Mouse (Mus musculus) forebrain, embryonic 11.5 days (tissue): ENCODE measurements around the gene Kank4. TPM values are rescaled to one million over a fixed set of nuclear protein-coding genes. Genes with fewer than 3 reads are reported as not detected.

Experiments used
- ATAC-seq: fragments of 200-750 bp; cut with Nextera tagmentation; replicated peaks from 2 replicates; pipeline ENCODE4 v1.8.0; 2017; ENCODE audit warnings: moderate TSS enrichment; ENCODE audit not compliant: low FRiP score
- DNase-seq: peaks from one replicate; pipeline ENCODE4 v3.0.0-alpha.2; 2017; ENCODE audit warnings: low spot score
- H3K27ac ChIP-seq: fragments of 300-500 bp; sonication (generic); 2 replicates; pipeline ENCODE4 v1.5.1; 2014; ENCODE audit warnings: low read depth, low read length
- H3K27me3 ChIP-seq: fragments of 300-500 bp; sonication (generic); 2 replicates; pipeline ENCODE4 v1.6.1; 2014; ENCODE audit warnings: mild to moderate bottlenecking, low read length, mixed read lengths; ENCODE audit not compliant: control insufficient read depth, insufficient read depth
- H3K36me3 ChIP-seq: fragments of 300-500 bp; sonication (generic); 2 replicates; pipeline ENCODE4 v1.6.1; 2014; ENCODE audit warnings: mild to moderate bottlenecking, low read length, moderate library complexity, mixed read lengths; ENCODE audit not compliant: control insufficient read depth, insufficient read depth
- H3K4me1 ChIP-seq: fragments of 300-500 bp; sonication (generic); replicated peaks from 2 replicates; pipeline ENCODE4 v1.6.1; 2014; ENCODE audit warnings: low read length, mixed read lengths; ENCODE audit not compliant: control insufficient read depth, insufficient read depth
- H3K4me2 ChIP-seq: fragments of 300-500 bp; sonication (generic); 2 replicates; pipeline ENCODE4 v1.6.1; 2014; ENCODE audit warnings: low read depth, mild to moderate bottlenecking, low read length, moderate library complexity, mixed read lengths; ENCODE audit not compliant: severe bottlenecking
- H3K4me3 ChIP-seq: fragments of 300-500 bp; sonication (generic); 2 replicates; pipeline ENCODE4 v1.5.1; 2014; ENCODE audit warnings: low read depth, low read length
- H3K9ac ChIP-seq: fragments of 300-500 bp; sonication (generic); 2 replicates; pipeline ENCODE4 v1.6.1; 2014; ENCODE audit warnings: low read length
- H3K9me3 ChIP-seq: fragments of 300-500 bp; sonication (generic); 2 replicates; pipeline ENCODE4 v1.6.1; 2016; ENCODE audit warnings: low read length, mixed read lengths; ENCODE audit not compliant: control insufficient read depth
- WGBS: fragments of 180-500 bp; shearing (Covaris S2); extraction: QIAGEN DNeasy Blood & Tissue Kit; methylation state at CpG from one replicate; pipeline ENCODE4 v1.1.7; 2014; 5-methylcytosine and 5-hydroxymethylcytosine counted together
- polyA plus RNA-seq: library from polyadenylated mRNA; unstranded; fragments of >200 nt; fragmentation: Nextera tagmentation; extraction: Ambion mirVana; gene quantifications from 2 replicates; pipeline ENCODE4 v1.2.1, GENCODE M21; 2014

Gene Kank4
- polyA plus RNA-seq, 1 experiment from 2014 or later: 1.1 TPM

- H3K36me3 ChIP-seq: no peaks in the 10 kb centered on the region
- no peak overlapping the region for H3K4me3 ChIP-seq
- no peak overlapping the region for H3K27ac ChIP-seq
- WGBS: 73% methylated on average over 3 of the region's 3 CpGs
- H3K9me3 ChIP-seq: no peaks in the 10 kb centered on the region
- ATAC-seq (no peak), DNase-seq (no peak)
- H3K4me2 ChIP-seq: no peak overlapping the region
- H3K27me3 ChIP-seq: no peaks in the 10 kb centered on the region
- H3K4me1 ChIP-seq: no peaks in the 10 kb centered on the region
- H3K9ac ChIP-seq: no peak overlapping the region
These were observed 74.0 kb downstream of the Kank4 start for GRCm38 (mm10) chr4:98743209-98743905.

GRCm38 (mm10) chr4:98739753-98740152 is 77.6 kb downstream of the Kank4 start:
- Histone ChIP-seq H3K9me3 (no peaks in the 10 kb centered on the region), H3K27me3 (no peaks in the 10 kb centered on the region), H3K4me2 (no peak overlapping the region), H3K4me1 (no peaks in the 10 kb centered on the region), H3K27ac (no peak overlapping the region), H3K4me3 (no peak overlapping the region), H3K36me3 (no peaks in the 10 kb centered on the region), H3K9ac (no peak overlapping the region)
- DNase-seq (no peak), ATAC-seq (no peak)
- WGBS: 50% methylated on average over 2 of the region's 2 CpGs

- Histone ChIP-seq H3K27me3 (peaks cover 2% of the 10 kb centered on the region; the same call in 1 of the 2 replicates), H3K4me3 (no peak overlapping the region), H3K4me1 (no peaks in the 10 kb centered on the region), H3K4me2 (no peak overlapping the region), H3K9me3 (no peaks in the 10 kb centered on the region), H3K27ac (no peak overlapping the region), H3K36me3 (no peaks in the 10 kb centered on the region), H3K9ac (no peak overlapping the region)
- DNase-seq (no peak), ATAC-seq (no peak)
- 91% methylated on average over 16 of the region's 16 CpGs for WGBS
These were observed 83.7 kb downstream of the Kank4 start for GRCm38 (mm10) chr4:98733660-98734059.

- whole genome bisulfite sequencing: 64% methylated on average over 7 of the region's 7 CpGs
- Histone ChIP-seq H3K4me3 (no peak overlapping the region), H3K4me1 (peaks cover 3% of the 10 kb centered on the region; the same call in 1 of the 2 replicates), H3K36me3 (no peaks in the 10 kb centered on the region), H3K27me3 (peaks cover 28% of the 10 kb centered on the region), H3K4me2 (no peak overlapping the region), H3K27ac (no peak overlapping the region), H3K9me3 (no peaks in the 10 kb centered on the region), H3K9ac (no peak overlapping the region)
- no peak for DNase-seq
- no peak for ATAC-seq
These were observed 88.6 kb downstream of the Kank4 start for GRCm38 (mm10) chr4:98728716-98729115.

GRCm38 (mm10) chr4:98727959-98728347 is 89.4 kb downstream of the Kank4 start:
- DNase-seq (no peak), ATAC-seq (no peak)
- Histone ChIP-seq H3K4me2 (peak overlapping the region; percentile 20; the same call in 1 of the 2 replicates), H3K4me3 (no peak overlapping the region), H3K9ac (no peak overlapping the region), H3K4me1 (peaks cover 3% of the 10 kb centered on the region; the same call in 1 of the 2 replicates), H3K27me3 (peaks cover 28% of the 10 kb centered on the region), H3K27ac (no peak overlapping the region), H3K36me3 (no peaks in the 10 kb centered on the region), H3K9me3 (no peaks in the 10 kb centered on the region)
- WGBS: 1% methylated on average over 10 of the region's 10 CpGs

- Histone ChIP-seq H3K27ac (no peak overlapping the region), H3K9ac (0 out of 2 replicates have a peak overlapping the region, but pooled peaks have one; percentile 13), H3K9me3 (no peaks in the 10 kb centered on the region), H3K4me3 (peak overlapping the region; percentile 22), H3K36me3 (no peaks in the 10 kb centered on the region), H3K27me3 (peaks cover 28% of the 10 kb centered on the region), H3K4me1 (peaks cover 3% of the 10 kb centered on the region; the same call in 1 of the 2 replicates), H3K4me2 (peak overlapping the region; percentile 61)
- ATAC-seq (no peak), DNase-seq (no peak)
- WGBS: 4% methylated on average over 21 of the region's 21 CpGs
These were observed 89.9 kb downstream of the Kank4 start for GRCm38 (mm10) chr4:98727295-98727958.

- Histone ChIP-seq H3K36me3 (no peaks in the 10 kb centered on the region), H3K9ac (peak within 1 kb of the TSS; percentile 13; the same call in 1 of the 2 replicates), H3K27me3 (peaks cover 28% of the 10 kb centered on the region), H3K4me1 (peaks cover 3% of the 10 kb centered on the region; the same call in 1 of the 2 replicates), H3K4me3 (peak within 1 kb of the TSS; percentile 22), H3K9me3 (no peaks in the 10 kb centered on the region), H3K4me2 (peak within 1 kb of the TSS; percentile 61), H3K27ac (no peak within 1 kb of the TSS)
- 2% methylated on average over 29 of the region's 29 CpGs for WGBS
- DNase-seq: peak; percentile 61
- ATAC-seq: 0 out of 2 replicates have a peak, but pooled peaks have one; percentile 28
These were observed 90.6 kb downstream of the Kank4 start, which contains the start of gene L1td1 for GRCm38 (mm10) chr4:98726590-98727237. Gene L1td1 (plus strand): TSS chr4:98726734.

- H3K9me3 ChIP-seq: no peaks in the 10 kb centered on the region
- H3K27ac ChIP-seq: no peak overlapping the region
- H3K4me3 ChIP-seq: no peak overlapping the region
- ATAC-seq (no peak), DNase-seq (no peak)
- no peak overlapping the region for H3K4me2 ChIP-seq
- peaks cover 28% of the 10 kb centered on the region for H3K27me3 ChIP-seq
- 43% methylated on average over 4 of the region's 4 CpGs for WGBS
- H3K4me1 ChIP-seq: peaks cover 3% of the 10 kb centered on the region; the same call in 1 of the 2 replicates
- no peak overlapping the region for H3K9ac ChIP-seq
- no peaks in the 10 kb centered on the region for H3K36me3 ChIP-seq
These were observed 91.9 kb downstream of the Kank4 start for GRCm38 (mm10) chr4:98725439-98725838.
